8 mouse cellular contexts compared by ENCODE assay signal in the genomic region with DNA sequence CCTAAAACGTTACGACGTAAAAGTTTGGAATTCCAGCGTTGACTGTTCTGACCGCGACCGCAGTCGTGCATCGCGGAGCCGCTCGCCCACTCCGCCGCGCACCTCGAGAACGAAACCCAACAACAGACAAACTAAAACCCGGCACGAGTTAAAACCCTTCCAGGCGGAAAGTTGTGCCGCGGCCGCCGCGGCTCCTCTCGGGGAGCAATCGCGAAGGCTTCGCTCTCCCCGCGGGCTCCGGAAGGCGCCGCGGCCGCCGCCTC.
DNase-seq lines count a peak whose midpoint lies in the region; ATAC-seq and TF ChIP-seq lines count a peak whose summit lies in the region.

No protein-coding gene starts in this region.

- H3K27ac ChIP-seq in left cerebral cortex, adult 2 months = peak overlapping the region; percentile 95
- peak overlapping the region; percentile 96 for H3K27ac ChIP-seq in MEL (ENCODE audit: control insufficient read depth, low read depth, low read length)
- H3K27ac ChIP-seq in intestine, embryonic 16.5 days (ENCODE audit: low read length) = peak overlapping the region; percentile 99
- peak overlapping the region; percentile 100 for H3K27ac ChIP-seq in lung, postnatal 0 days (ENCODE audit: low read length)
- H3K27ac ChIP-seq in stomach, embryonic 14.5 days (ENCODE audit: low read length) = peak overlapping the region; percentile 100

- no peaks in the 10 kb centered on the region for H3K27me3 ChIP-seq in MEL (ENCODE audit: control insufficient read depth in 1 of 2, insufficient read depth in 2 of 2, low read length in 2 of 2)
- no peaks in the 10 kb centered on the region for H3K27me3 ChIP-seq in intestine, embryonic 16.5 days (replicated peaks; ENCODE audit: control insufficient read depth, insufficient read depth, low read length)
- H3K27me3 ChIP-seq in lung, postnatal 0 days (replicated peaks; ENCODE audit: insufficient read depth, low read length) = no peaks in the 10 kb centered on the region
- H3K27me3 ChIP-seq in stomach, embryonic 14.5 days (ENCODE audit: control insufficient read depth, insufficient read depth, low read length) = no peaks in the 10 kb centered on the region

- peak; percentile 11 for ATAC-seq in erythroblast, adult 5-6 weeks (replicated peaks; ENCODE audit: low FRiP score, poor library complexity, severe bottlenecking)
- ATAC-seq in intestine, embryonic 16.5 days = peak; percentile 5
- peak; percentile 4 for ATAC-seq in lung, postnatal 0 days
- no peak for ATAC-seq in stomach, embryonic 14.5 days (ENCODE audit: insufficient number of reproducible peaks, insufficient read depth, low FRiP score, low read depth)

- no peak for TF ChIP-seq POLR2A in MEL (IDR thresholded peaks at IDR 0.05; ENCODE audit: control insufficient read depth in 1 of 2, insufficient read depth in 1 of 2, low read depth in 1 of 2, low read length in 2 of 2, poor library complexity in 1 of 2)

- no peaks in the 10 kb centered on the region for H3K9me3 ChIP-seq in MEL (replicated peaks; ENCODE audit: insufficient read depth, low read length)
- H3K9me3 ChIP-seq in intestine, embryonic 16.5 days (ENCODE audit: control insufficient read depth, low read length) = no peaks in the 10 kb centered on the region
- H3K9me3 ChIP-seq in lung, postnatal 0 days (ENCODE audit: low read length) = no peaks in the 10 kb centered on the region
- no peaks in the 10 kb centered on the region for H3K9me3 ChIP-seq in stomach, embryonic 14.5 days (ENCODE audit: control insufficient read depth, low read depth, low read length)

- no peak for TF ChIP-seq EP300 in MEL (IDR thresholded peaks at IDR 0.05; ENCODE audit: low read depth in 1 of 2, low read length in 2 of 2)
- no peak for TF ChIP-seq EP300 in lung, postnatal 0 days (IDR thresholded peaks at IDR 0.05)

- TF ChIP-seq RAD21 in MEL (IDR thresholded peaks at IDR 0.05; ENCODE audit: low read depth, low read length) = no peak

- peak overlapping the region; percentile 83 for H3K4me3 ChIP-seq in left cerebral cortex, adult 2 months
- peak overlapping the region; percentile 93 to 97 for H3K4me3 ChIP-seq in MEL (ENCODE audit: control insufficient read depth in 1 of 2, insufficient read depth in 1 of 2, low read depth in 2 of 2, low read length in 2 of 2)
- peak overlapping the region; percentile 90 for H3K4me3 ChIP-seq in intestine, embryonic 16.5 days (ENCODE audit: low read length)
- peak overlapping the region; percentile 98 for H3K4me3 ChIP-seq in lung, postnatal 0 days (ENCODE audit: low read depth, low read length)
- peak overlapping the region; percentile 88 for H3K4me3 ChIP-seq in stomach, embryonic 14.5 days (ENCODE audit: low read depth, low read length)

- no peak for TF ChIP-seq CTCF in left cerebral cortex, adult 2 months (IDR thresholded peaks at IDR 0.05)
- TF ChIP-seq CTCF in MEL (IDR thresholded peaks at IDR 0.05 in 2 of 3, conservative IDR thresholded peaks at IDR 0.05 in 1 of 3; ENCODE audit: control insufficient read depth in 1 of 3, insufficient read depth in 1 of 3, low read depth in 2 of 3, low read length in 3 of 3, poor library complexity in 1 of 3, severe bottlenecking in 1 of 3) = no peak
- no peak for TF ChIP-seq CTCF in lung, postnatal 0 days (IDR thresholded peaks at IDR 0.05)

- H3K9ac ChIP-seq in MEL (ENCODE audit: control insufficient read depth, low read depth, low read length, poor library complexity, severe bottlenecking) = peak overlapping the region; percentile 96
- H3K9ac ChIP-seq in intestine, embryonic 16.5 days (ENCODE audit: low read depth, low read length) = peak overlapping the region; percentile 99
- H3K9ac ChIP-seq in lung, postnatal 0 days (replicated peaks; ENCODE audit: low read depth) = peak overlapping the region; percentile 98
- H3K9ac ChIP-seq in stomach, embryonic 14.5 days (replicated peaks; ENCODE audit: low read depth, low read length) = peak overlapping the region; percentile 100

- peak overlapping the region; percentile 27; the same call in 1 of the 2 replicates for H3K4me2 ChIP-seq in intestine, embryonic 16.5 days (ENCODE audit: low read depth, low read length)
- H3K4me2 ChIP-seq in lung, postnatal 0 days (replicated peaks; ENCODE audit: low read depth, low read length) = peak overlapping the region; percentile 65
- H3K4me2 ChIP-seq in stomach, embryonic 14.5 days (replicated peaks; ENCODE audit: low read depth, low read length) = peak overlapping the region; percentile 51

- peaks cover 0 to 23% of the 10 kb centered on the region in 2 experiments; a peak in 3 of 4 replicates for H3K36me3 ChIP-seq in MEL (ENCODE audit: control insufficient read depth in 1 of 2, insufficient read depth in 2 of 2, low read length in 2 of 2)
- H3K36me3 ChIP-seq in intestine, embryonic 16.5 days (ENCODE audit: control insufficient read depth, insufficient read depth, low read length) = peaks cover 10% of the 10 kb centered on the region; the same call in 1 of the 2 replicates
- no peaks in the 10 kb centered on the region for H3K36me3 ChIP-seq in lung, postnatal 0 days (ENCODE audit: insufficient read depth, low read length)
- H3K36me3 ChIP-seq in stomach, embryonic 14.5 days (ENCODE audit: control insufficient read depth, insufficient read depth, low read length) = peaks cover 13% of the 10 kb centered on the region

- peaks cover 29% of the 10 kb centered on the region for H3K79me2 ChIP-seq in MEL (ENCODE audit: control insufficient read depth, insufficient read depth, low read length, poor library complexity)

- intact Hi-C loops in left cerebral cortex, adult 2 months (cut with DNase I) = loop anchor here (5.0 kb wide), 2 partner anchors 53 to 73 kb away; no protein-coding TSS in a partner anchor
- intact Hi-C loops in left cerebral cortex, postnatal 36 days (cut with DNase I) = loop anchor here (5.0 kb wide), 4 partner anchors 53 to 308 kb away; a partner anchor contains a TSS

- no peak for DNase-seq in left cerebral cortex, adult 2 months (ENCODE audit: extremely low spot score in 1 of 2, low spot score in 2 of 2)
- no peak for DNase-seq in left cerebral cortex, adult 8-10 months (ENCODE audit: low spot score in 2 of 2)
- peak; percentile 64 for DNase-seq in MEL (ENCODE audit: low read depth, low spot score)
- DNase-seq in lung, postnatal 0 days (ENCODE audit: low spot score) = peak; percentile 62
- no peak for DNase-seq in left cerebral cortex, postnatal 36 days (ENCODE audit: low spot score in 2 of 2)

- under 1% methylated on average over 37 of the region's 37 CpGs for WGBS in intestine, embryonic 16.5 days
- under 1% methylated on average over 37 of the region's 37 CpGs for WGBS in lung, postnatal 0 days
- under 1% methylated on average over 37 of the region's 37 CpGs for WGBS in stomach, embryonic 14.5 days

- peaks cover 4 to 14% of the 10 kb centered on the region in 2 experiments; a peak in 3 of 4 replicates for H3K4me1 ChIP-seq in MEL (ENCODE audit: control insufficient read depth in 1 of 2, insufficient read depth in 2 of 2, low read length in 2 of 2)
- H3K4me1 ChIP-seq in intestine, embryonic 16.5 days (ENCODE audit: control insufficient read depth, insufficient read depth, low read length) = peaks cover 21% of the 10 kb centered on the region
- H3K4me1 ChIP-seq in lung, postnatal 0 days (ENCODE audit: insufficient read depth, low read depth, low read length) = peaks cover 12% of the 10 kb centered on the region; the same call in 1 of the 2 replicates
- H3K4me1 ChIP-seq in stomach, embryonic 14.5 days (ENCODE audit: control insufficient read depth, insufficient read depth, low read length) = peaks cover 28% of the 10 kb centered on the region; the same call in 1 of the 2 replicates

TF ChIP-seq in MEL, 35 proteins besides CTCF, POLR2A, EP300 and RAD21:
- TF ChIP-seq ETS1 (IDR thresholded peaks at IDR 0.05; ENCODE audit: low read depth, low read length) (no peak), SIN3A (IDR thresholded peaks at IDR 0.05; ENCODE audit: low read length) (peak; percentile 73), JUND (IDR thresholded peaks at IDR 0.05; ENCODE audit: low read depth, low read length) (no peak), MXI1 (IDR thresholded peaks at IDR 0.05; ENCODE audit: low read depth, low read length) (peak; percentile 20; the same call in 1 of the 2 replicates)

Comparison
In these comparisons a context has a peak if more than half of its experiments do, and no peak if none do; other contexts are left out.
1. DNase-seq: peak in MEL (single experiment) and lung, postnatal 0 days (single experiment); none in left cerebral cortex, adult 2 months (0 of 2), left cerebral cortex, adult 8-10 months (0 of 2) and left cerebral cortex, postnatal 36 days (0 of 2).
2. Peak in every context shown above with its lines, with median percentiles within 50 percentile points of each other: H3K27ac ChIP-seq, H3K4me3 ChIP-seq, H3K9ac ChIP-seq and H3K4me2 ChIP-seq.